Mouse (Mus musculus) heart, postnatal 10 days (tissue): ENCODE measurements at regions not wholly inside any gene's neighbourhood (a gene's known extent, or its start where the extent isn't known, plus 50 kb on each side); places are given as distances from the start of the nearest gene placed in this dataset.

Experiments
- DNase-seq, 2 experiments: peaks; one replicate each; pipeline ENCODE4 v3.0.0; 2021
- intact Hi-C: fragments of 180-260 bp; cut with DNase I; formaldehyde crosslinking; loops from one replicate; pipeline ENCODE4 v1.15.1; 2025

GRCm38 (mm10) chr10:97334606-97335150 is 144.7 kb upstream of the Dcn start:
- intact Hi-C loops, result loop anchor here (10.0 kb wide), 1 partner anchor 1410 kb away; no protein-coding TSS in a partner anchor
- no peak for DNase-seq

- DNase-seq, result no peak
- intact Hi-C loops, result loop anchor here (2.0 to 10.0 kb wide), 2 partner anchors 25 to 1413 kb away; no protein-coding TSS in a partner anchor
Measured at GRCm38 (mm10) chr10:97338033-97338692, 141.2 kb upstream of the Dcn start.

GRCm38 (mm10) chr10:97339866-97340706 is 139.3 kb upstream of the Dcn start:
- intact Hi-C loops, result loop anchor here (2.0 to 10.0 kb wide), 4 partner anchors 27 to 1415 kb away; no protein-coding TSS in a partner anchor
- no peak for DNase-seq

GRCm38 (mm10) chr10:97345347-97345746 is 134.1 kb upstream of the Dcn start:
- DNase-seq, result peak; percentile 80 to 85
- intact Hi-C loops, result loop anchor here (1.0 to 5.0 kb wide), 2 partner anchors 322 to 344 kb away; no protein-coding TSS in a partner anchor

- no peak for DNase-seq
- intact Hi-C loops, result loop anchor here (5.0 kb wide), 1 partner anchor 320 kb away; no protein-coding TSS in a partner anchor
Measured at GRCm38 (mm10) chr10:97346949-97347348, 132.5 kb upstream of the Dcn start.

GRCm38 (mm10) chr10:97368625-97369024 is 110.8 kb upstream of the Dcn start:
- intact Hi-C loops, result no loop called here

GRCm38 (mm10) chr10:97375824-97376223 is 103.6 kb upstream of the Dcn start:
- intact Hi-C loops, result loop anchor here (1.0 to 10.0 kb wide), 5 partner anchors 191 to 1709 kb away; partner anchors contain the start of gene Lum

More at GRCm38 (mm10) chr10:97368625-97369024, 110.8 kb upstream of the Dcn start:
- DNase-seq, result no peak

GRCm38 (mm10) chr10:97376376-97376775 is 103.0 kb upstream of the Dcn start:
- DNase-seq, result no peak
- intact Hi-C loops, result loop anchor here (1.0 to 10.0 kb wide), 5 partner anchors 191 to 1708 kb away; partner anchors contain the start of gene Lum

More at GRCm38 (mm10) chr10:97375824-97376223, 103.6 kb upstream of the Dcn start:
- peak; percentile 65 to 78 for DNase-seq

GRCm38 (mm10) chr10:97381586-97381985 is 97.8 kb upstream of the Dcn start:
- intact Hi-C loops, result no loop called here
- peak in 1 of 2 experiments; percentile 34 for DNase-seq

- DNase-seq, result no peak
- intact Hi-C loops, result no loop called here
Measured at GRCm38 (mm10) chr10:97383881-97384280, 95.5 kb upstream of the Dcn start.

GRCm38 (mm10) chr10:97387196-97387876 is 92.1 kb upstream of the Dcn start:
- no peak for DNase-seq
- intact Hi-C loops, result no loop called here

GRCm38 (mm10) chr10:97389647-97390590 is 89.5 kb upstream of the Dcn start:
- intact Hi-C loops, result no loop called here
- peak; percentile 70 to 71 for DNase-seq

GRCm38 (mm10) chr10:97397062-97397771 is 82.2 kb upstream of the Dcn start:
- intact Hi-C loops, result no loop called here
- no peak for DNase-seq

- no peak for DNase-seq
- intact Hi-C loops, result no loop called here
Measured at GRCm38 (mm10) chr10:97397896-97398295, 81.5 kb upstream of the Dcn start.

- DNase-seq, result no peak
- intact Hi-C loops, result no loop called here
Measured at GRCm38 (mm10) chr10:97402524-97402923, 76.9 kb upstream of the Dcn start.

- intact Hi-C loops, result no loop called here
- DNase-seq, result no peak
Measured at GRCm38 (mm10) chr10:97404076-97404787, 75.2 kb upstream of the Dcn start.

- DNase-seq, result peak; percentile 29 to 51
- intact Hi-C loops, result no loop called here
Measured at GRCm38 (mm10) chr10:97409181-97409581, 70.2 kb upstream of the Dcn start.

- intact Hi-C loops, result no loop called here
- DNase-seq, result no peak
Measured at GRCm38 (mm10) chr10:97409909-97410308, 69.5 kb upstream of the Dcn start.
